Comparison of ENCODE assay signal across 8 mouse cellular contexts in the genomic region with DNA sequence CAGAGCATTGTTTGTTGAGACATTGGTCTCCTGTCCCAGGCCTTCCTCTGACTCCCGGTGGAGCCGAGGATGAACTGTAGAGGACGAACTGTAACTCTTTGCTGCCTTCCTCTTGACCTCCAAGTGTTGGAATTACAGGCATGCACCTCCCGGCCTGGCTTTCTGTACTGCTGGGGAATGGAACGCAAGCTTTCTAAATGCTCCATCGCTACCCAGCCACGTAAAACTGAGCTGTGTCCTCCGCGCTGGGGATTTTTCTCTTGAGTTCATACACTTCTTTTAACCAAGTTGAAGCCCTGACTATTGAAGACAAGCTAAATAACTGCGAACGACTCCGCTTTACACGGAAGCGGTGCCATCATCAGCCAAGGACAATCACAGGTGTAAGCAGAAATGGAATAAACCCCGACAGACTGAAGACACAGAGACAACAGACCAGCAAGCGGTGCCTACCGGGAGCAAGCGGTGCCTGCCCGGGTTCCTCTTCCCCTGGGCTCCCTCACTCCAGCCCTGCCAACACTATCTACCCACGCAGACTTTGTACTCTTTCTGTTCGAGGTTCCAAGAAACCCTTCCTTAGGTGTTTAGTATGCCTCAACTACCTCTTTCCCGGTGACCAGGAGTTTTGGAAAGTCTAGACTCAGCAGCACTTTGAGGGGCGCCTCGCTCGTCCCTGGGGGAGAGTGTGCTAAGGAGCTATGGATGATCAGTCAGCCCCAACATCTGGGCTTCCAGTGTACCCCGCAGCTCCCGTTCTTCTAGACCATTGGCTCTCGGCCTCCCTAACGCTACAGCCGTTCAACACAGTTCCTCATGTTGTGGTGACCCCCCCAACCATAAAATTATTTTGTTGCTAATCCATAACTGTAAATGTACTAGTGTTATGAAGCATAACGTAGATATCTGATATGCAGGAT. TPM values are rescaled to one million over a fixed set of nuclear protein-coding genes. Genes with fewer than 3 reads are reported as not detected.
DNase-seq lines count a peak whose midpoint lies in the region; ATAC-seq and TF ChIP-seq lines count a peak whose summit lies in the region.

No protein-coding gene starts in this region.

- no peak overlapping the region; the same call in 1 of the 2 replicates for H3K4me3 ChIP-seq in heart, embryonic 12.5 days
- H3K4me3 ChIP-seq in kidney, postnatal 0 days (replicated peaks; ENCODE audit: low read depth, low read length): no peak overlapping the region

- H3K9me3 ChIP-seq in heart, embryonic 12.5 days (replicated peaks): peaks cover 4% of the 10 kb centered on the region; the same call in 1 of the 2 replicates
- H3K9me3 ChIP-seq in kidney, postnatal 0 days (replicated peaks; ENCODE audit: low read length): no peaks in the 10 kb centered on the region

- TF ChIP-seq CTCF in kidney, postnatal 0 days (IDR thresholded peaks at IDR 0.05; ENCODE audit: low read depth): no peak

- peak; percentile 50 for DNase-seq in embryo, embryonic 10.5 days (ENCODE audit: low spot score)
- peak; percentile 69 for DNase-seq in kidney, postnatal 0 days (ENCODE audit: low spot score)
- DNase-seq in lung, postnatal 4 days: peak; percentile 47 to 67
- DNase-seq in right cerebral cortex, postnatal 10 days (ENCODE audit: low spot score in 2 of 2): no peak
- no peak for DNase-seq in urinary bladder, postnatal 36 days (ENCODE audit: low spot score in 2 of 2)
- DNase-seq in spleen, postnatal 10 days (ENCODE audit: low spot score in 2 of 2): no peak

- peak; percentile 30; the same call in 1 of the 2 replicates for ATAC-seq in heart, embryonic 12.5 days (ENCODE audit: insufficient number of reproducible peaks, low FRiP score)
- ATAC-seq in kidney, postnatal 0 days (replicated peaks; ENCODE audit: low FRiP score, low read depth): no peak
- ATAC-seq in erythroblast, adult 5-6 weeks (replicated peaks; ENCODE audit: low FRiP score, poor library complexity, severe bottlenecking): no peak

- 12% methylated on average over 31 of the region's 31 CpGs for WGBS in heart, embryonic 12.5 days
- 22% methylated on average over 31 of the region's 31 CpGs for WGBS in kidney, postnatal 0 days

- H3K27ac ChIP-seq in heart, embryonic 12.5 days (ENCODE audit: poor library complexity, severe bottlenecking): peak overlapping the region; percentile 98
- peak overlapping the region; percentile 68 for H3K27ac ChIP-seq in kidney, postnatal 0 days

- peak overlapping the region; percentile 55 for H3K9ac ChIP-seq in heart, embryonic 12.5 days
- no peak overlapping the region for H3K9ac ChIP-seq in kidney, postnatal 0 days (ENCODE audit: low read depth, low read length)

- peaks cover 43% of the 10 kb centered on the region for H3K4me1 ChIP-seq in heart, embryonic 12.5 days (replicated peaks)
- H3K4me1 ChIP-seq in kidney, postnatal 0 days (replicated peaks; ENCODE audit: insufficient read depth, low read length): peaks cover 3% of the 10 kb centered on the region; the same call in 1 of the 2 replicates

- H3K27me3 ChIP-seq in heart, embryonic 12.5 days (replicated peaks): no peaks in the 10 kb centered on the region
- H3K27me3 ChIP-seq in kidney, postnatal 0 days (ENCODE audit: insufficient read depth, low read length): no peaks in the 10 kb centered on the region

- H3K36me3 ChIP-seq in heart, embryonic 12.5 days: no peaks in the 10 kb centered on the region
- no peaks in the 10 kb centered on the region for H3K36me3 ChIP-seq in kidney, postnatal 0 days (ENCODE audit: insufficient read depth, low read length)

- H3K4me2 ChIP-seq in heart, embryonic 12.5 days: peak overlapping the region; percentile 57
- peak overlapping the region; percentile 23 for H3K4me2 ChIP-seq in kidney, postnatal 0 days (ENCODE audit: low read length)

RNA-seq across cellular contexts. Expression of gene Syde2, which starts 24.3 kb away (rescaled TPM):
- 7.3 and 7.5 TPM in 2 replicates for polyA plus RNA-seq in heart, embryonic 12.5 days (2016; fragmentation: Nextera tagmentation; extraction: Ambion mirVana)
- polyA plus RNA-seq in kidney, postnatal 0 days (2015; fragmentation: Nextera tagmentation; extraction: Ambion mirVana): 1.8 and 1.9 TPM in 2 replicates
- total RNA-seq in erythroblast, adult 5-6 weeks (2015; ENCODE audit: low replicate concordance): 0.63 and 1.3 TPM in 2 replicates
- 0.60 and 1.3 TPM in 2 replicates for total RNA-seq in erythroblast, adult 5-6 weeks (2017; ENCODE audit: low replicate concordance)

RNA-seq across cellular contexts. Expression of gene 2410004B18Rik, which starts 25.5 kb away (rescaled TPM):
- 46.6 and 47.2 TPM in 2 replicates for polyA plus RNA-seq in heart, embryonic 12.5 days (2016; fragmentation: Nextera tagmentation; extraction: Ambion mirVana)
- 43.1 and 48.2 TPM in 2 replicates for polyA plus RNA-seq in kidney, postnatal 0 days (2015; fragmentation: Nextera tagmentation; extraction: Ambion mirVana)
- 20.1 and 46.9 TPM in 2 replicates for total RNA-seq in erythroblast, adult 5-6 weeks (2015; ENCODE audit: low replicate concordance)
- total RNA-seq in erythroblast, adult 5-6 weeks (2017; ENCODE audit: low replicate concordance): 11.8 and 14.6 TPM in 2 replicates

RNA-seq across cellular contexts. Expression of gene Bcl10, which starts 40.8 kb away (rescaled TPM):
- 42.9 and 43.1 TPM in 2 replicates for polyA plus RNA-seq in heart, embryonic 12.5 days (2016; fragmentation: Nextera tagmentation; extraction: Ambion mirVana)
- polyA plus RNA-seq in kidney, postnatal 0 days (2015; fragmentation: Nextera tagmentation; extraction: Ambion mirVana): 57.7 and 62.2 TPM in 2 replicates
- total RNA-seq in erythroblast, adult 5-6 weeks (2015; ENCODE audit: low replicate concordance): 7.7 and 13.4 TPM in 2 replicates
- total RNA-seq in erythroblast, adult 5-6 weeks (2017; ENCODE audit: low replicate concordance): 18.0 and 19.2 TPM in 2 replicates

Comparison
In these comparisons a context has a peak if more than half of its experiments do, and no peak if none do; other contexts are left out.
1. DNase-seq: peak in embryo, embryonic 10.5 days (single experiment), kidney, postnatal 0 days (single experiment) and lung, postnatal 4 days (2 of 2); none in right cerebral cortex, postnatal 10 days (0 of 2), urinary bladder, postnatal 36 days (0 of 2) and spleen, postnatal 10 days (0 of 2).